Mouse (Mus musculus): ENCODE results near the gene Mecom. TPM values are rescaled to one million over a fixed set of nuclear protein-coding genes. Genes with fewer than 3 reads are reported as not detected.

Gene Mecom
- polyA plus RNA-seq, 1 experiment from 2014 or later: 37.4 TPM

GRCm38 (mm10) chr3:30453546-30454455, 94.0 kb downstream of the Mecom start:
- no peak overlapping the region for H3K9ac ChIP-seq
- no peak overlapping the region for H3K27ac ChIP-seq
- H3K36me3 ChIP-seq: no peaks in the 10 kb centered on the region
- no peaks in the 10 kb centered on the region for H3K9me3 ChIP-seq
- H3K4me2 ChIP-seq (replicated peaks): no peak overlapping the region
- 37% methylated on average over 15 of the region's 15 CpGs for WGBS
- no peak overlapping the region for H3K4me3 ChIP-seq
- H3K4me1 ChIP-seq: peaks cover 12% of the 10 kb centered on the region
- no peak for ATAC-seq (ENCODE audit: insufficient number of reproducible peaks, insufficient read depth, low FRiP score, low TSS enrichment)
- no peaks in the 10 kb centered on the region for H3K27me3 ChIP-seq

GRCm38 (mm10) chr3:30453046-30453445, 94.8 kb downstream of the Mecom start:
- Histone ChIP-seq H3K4me2 (replicated peaks) (no peak overlapping the region), H3K9ac (no peak overlapping the region), H3K4me1 (peaks cover 12% of the 10 kb centered on the region), H3K27ac (no peak overlapping the region), H3K4me3 (no peak overlapping the region), H3K27me3 (no peaks in the 10 kb centered on the region), H3K36me3 (no peaks in the 10 kb centered on the region), H3K9me3 (no peaks in the 10 kb centered on the region)
- ATAC-seq (ENCODE audit: insufficient number of reproducible peaks, insufficient read depth, low FRiP score, low TSS enrichment): no peak
- WGBS: 47% methylated on average over 6 of the region's 6 CpGs

- Histone ChIP-seq H3K27me3 (no peaks in the 10 kb centered on the region), H3K36me3 (no peaks in the 10 kb centered on the region), H3K9ac (no peak overlapping the region), H3K4me1 (peaks cover 12% of the 10 kb centered on the region), H3K9me3 (no peaks in the 10 kb centered on the region), H3K4me2 (replicated peaks) (no peak overlapping the region), H3K27ac (no peak overlapping the region), H3K4me3 (no peak overlapping the region)
- 81% methylated on average over 7 of the region's 7 CpGs for WGBS
- no peak for ATAC-seq (ENCODE audit: insufficient number of reproducible peaks, insufficient read depth, low FRiP score, low TSS enrichment)
Observed at GRCm38 (mm10) chr3:30452511-30452910, 95.3 kb downstream of the Mecom start.

GRCm38 (mm10) chr3:30450206-30450965, 97.4 kb downstream of the Mecom start:
- H3K27ac ChIP-seq: no peak overlapping the region
- H3K4me2 ChIP-seq (replicated peaks): no peak overlapping the region
- no peak for ATAC-seq (ENCODE audit: insufficient number of reproducible peaks, insufficient read depth, low FRiP score, low TSS enrichment)
- no peak overlapping the region for H3K9ac ChIP-seq
- H3K36me3 ChIP-seq: no peaks in the 10 kb centered on the region
- peaks cover 12% of the 10 kb centered on the region for H3K4me1 ChIP-seq
- 79% methylated on average over 10 of the region's 10 CpGs for WGBS
- no peak overlapping the region for H3K4me3 ChIP-seq
- H3K27me3 ChIP-seq: no peaks in the 10 kb centered on the region
- no peaks in the 10 kb centered on the region for H3K9me3 ChIP-seq

GRCm38 (mm10) chr3:30448624-30449023, 99.2 kb downstream of the Mecom start:
- H3K4me1 ChIP-seq: peaks cover 11% of the 10 kb centered on the region
- no peak for ATAC-seq (ENCODE audit: insufficient number of reproducible peaks, insufficient read depth, low FRiP score, low TSS enrichment)
- H3K4me3 ChIP-seq: no peak overlapping the region
- H3K27ac ChIP-seq: no peak overlapping the region
- H3K4me2 ChIP-seq (replicated peaks): no peak overlapping the region
- no peaks in the 10 kb centered on the region for H3K36me3 ChIP-seq
- WGBS: 82% methylated on average over 1 of the region's 1 CpGs
- no peak overlapping the region for H3K9ac ChIP-seq
- no peaks in the 10 kb centered on the region for H3K27me3 ChIP-seq
- no peaks in the 10 kb centered on the region for H3K9me3 ChIP-seq

GRCm38 (mm10) chr3:30445970-30446442, 101.8 kb downstream of the Mecom start:
- no peaks in the 10 kb centered on the region for H3K27me3 ChIP-seq
- ATAC-seq (ENCODE audit: insufficient number of reproducible peaks, insufficient read depth, low FRiP score, low TSS enrichment): no peak
- H3K27ac ChIP-seq: no peak overlapping the region
- no peaks in the 10 kb centered on the region for H3K9me3 ChIP-seq
- H3K4me1 ChIP-seq: no peaks in the 10 kb centered on the region
- WGBS: 83% methylated on average over 6 of the region's 6 CpGs
- no peak overlapping the region for H3K4me2 ChIP-seq (replicated peaks)
- no peak overlapping the region for H3K4me3 ChIP-seq
- H3K9ac ChIP-seq: no peak overlapping the region
- no peaks in the 10 kb centered on the region for H3K36me3 ChIP-seq

GRCm38 (mm10) chr3:30445247-30445969, 102.4 kb downstream of the Mecom start:
- ATAC-seq (ENCODE audit: insufficient number of reproducible peaks, insufficient read depth, low FRiP score, low TSS enrichment): no peak
- H3K4me2 ChIP-seq (replicated peaks): no peak overlapping the region
- H3K4me1 ChIP-seq: no peaks in the 10 kb centered on the region
- H3K27ac ChIP-seq: no peak overlapping the region
- no peaks in the 10 kb centered on the region for H3K36me3 ChIP-seq
- WGBS: 94% methylated on average over 4 of the region's 4 CpGs
- no peak overlapping the region for H3K9ac ChIP-seq
- H3K27me3 ChIP-seq: no peaks in the 10 kb centered on the region
- no peak overlapping the region for H3K4me3 ChIP-seq
- H3K9me3 ChIP-seq: no peaks in the 10 kb centered on the region

GRCm38 (mm10) chr3:30441646-30442045, 106.2 kb downstream of the Mecom start:
- Histone ChIP-seq H3K4me2 (replicated peaks) (no peak overlapping the region), H3K4me3 (no peak overlapping the region), H3K4me1 (peaks cover 3% of the 10 kb centered on the region; the same call in 1 of the 2 replicates), H3K9ac (no peak overlapping the region), H3K27ac (no peak overlapping the region), H3K36me3 (no peaks in the 10 kb centered on the region), H3K27me3 (no peaks in the 10 kb centered on the region), H3K9me3 (no peaks in the 10 kb centered on the region)
- ATAC-seq (ENCODE audit: insufficient number of reproducible peaks, insufficient read depth, low FRiP score, low TSS enrichment): no peak

- Histone ChIP-seq H3K4me1 (peaks cover 3% of the 10 kb centered on the region; the same call in 1 of the 2 replicates), H3K27me3 (no peaks in the 10 kb centered on the region), H3K9ac (no peak overlapping the region), H3K4me3 (no peak overlapping the region), H3K36me3 (no peaks in the 10 kb centered on the region), H3K4me2 (replicated peaks) (no peak overlapping the region), H3K27ac (no peak overlapping the region), H3K9me3 (no peaks in the 10 kb centered on the region)
- ATAC-seq (ENCODE audit: insufficient number of reproducible peaks, insufficient read depth, low FRiP score, low TSS enrichment): no peak
- 54% methylated on average over 7 of the region's 7 CpGs for WGBS
Observed at GRCm38 (mm10) chr3:30438007-30438406, 109.8 kb downstream of the Mecom start.

GRCm38 (mm10) chr3:30436561-30436960, 111.2 kb downstream of the Mecom start:
- Histone ChIP-seq H3K4me2 (replicated peaks) (no peak overlapping the region), H3K36me3 (no peaks in the 10 kb centered on the region), H3K4me3 (no peak overlapping the region), H3K27ac (no peak overlapping the region), H3K9me3 (no peaks in the 10 kb centered on the region), H3K4me1 (peaks cover 3% of the 10 kb centered on the region; the same call in 1 of the 2 replicates), H3K27me3 (no peaks in the 10 kb centered on the region), H3K9ac (no peak overlapping the region)
- 59% methylated on average over 6 of the region's 6 CpGs for WGBS
- no peak for ATAC-seq (ENCODE audit: insufficient number of reproducible peaks, insufficient read depth, low FRiP score, low TSS enrichment)

- Histone ChIP-seq H3K27me3 (no peaks in the 10 kb centered on the region), H3K36me3 (no peaks in the 10 kb centered on the region), H3K4me2 (replicated peaks) (no peak overlapping the region), H3K4me1 (peaks cover 3% of the 10 kb centered on the region; the same call in 1 of the 2 replicates), H3K9ac (no peak overlapping the region), H3K27ac (no peak overlapping the region), H3K4me3 (no peak overlapping the region), H3K9me3 (no peaks in the 10 kb centered on the region)
- ATAC-seq (ENCODE audit: insufficient number of reproducible peaks, insufficient read depth, low FRiP score, low TSS enrichment): no peak
- WGBS: 32% methylated on average over 9 of the region's 9 CpGs
Observed at GRCm38 (mm10) chr3:30436131-30436530, 111.7 kb downstream of the Mecom start.

All from embryonic facial prominence, embryonic 12.5 days (tissue).